Mouse (Mus musculus) kidney, embryonic 14.5 days (tissue): ENCODE results near the gene Rab4a. TPM values are rescaled to one million over a fixed set of nuclear protein-coding genes. Genes with fewer than 3 reads are reported as not detected.

Experiments used
- polyA plus RNA-seq: library from polyadenylated mRNA; unstranded; fragments of >200 nt; fragmentation: Nextera tagmentation; extraction: Ambion mirVana; gene quantifications from 2 replicates; pipeline ENCODE4 v1.2.1, GENCODE M21; 2014

Rab4a gene
- polyA plus RNA-seq, 1 experiment from 2014 or later, result 45.3 TPM

Other genes with a start within 250 kb of the Rab4a start
- gene Rhou, start 152.1 kb upstream of the Rab4a start, polyA plus RNA-seq, result 9.8 and 11.2 TPM in 2 replicates
- gene Ccsap, start 54.2 kb downstream of the Rab4a start, polyA plus RNA-seq, result 2.7 and 4.0 TPM in 2 replicates
- 1.3 and 2.9 TPM in 2 replicates for gene Acta1, start 88.8 kb downstream of the Rab4a start, polyA plus RNA-seq
- 31.8 and 55.0 TPM in 2 replicates for gene Nup133, start 143.3 kb downstream of the Rab4a start, polyA plus RNA-seq
- gene Abcb10, start 177.1 kb downstream of the Rab4a start, polyA plus RNA-seq, result 9.1 and 17.1 TPM in 2 replicates
- 29.6 and 53.3 TPM in 2 replicates for gene Taf5l, start 215.4 kb downstream of the Rab4a start, polyA plus RNA-seq
- gene Urb2, start 215.5 kb downstream of the Rab4a start, polyA plus RNA-seq, result 4.8 and 10.2 TPM in 2 replicates